Mouse (Mus musculus): ENCODE data around the gene Lef1. TPM values are rescaled to one million over a fixed set of nuclear protein-coding genes. Genes with fewer than 3 reads are reported as not detected.

The Lef1 gene
- total RNA-seq, 2 experiments from 2014 or later, result 0.13 to 0.35 TPM

GRCm38 (mm10) chr3:131248444-131248843 is 138.2 kb downstream of the Lef1 start:
- DNase-seq, result no peak

GRCm38 (mm10) chr3:131250283-131250682 is 140.0 kb downstream of the Lef1 start:
- no peak for DNase-seq

- DNase-seq, result no peak
Measured at GRCm38 (mm10) chr3:131250978-131251377, 140.7 kb downstream of the Lef1 start.

- no peak for DNase-seq
Measured at GRCm38 (mm10) chr3:131251601-131252000, 141.3 kb downstream of the Lef1 start.

GRCm38 (mm10) chr3:131254991-131255390 is 144.7 kb downstream of the Lef1 start:
- no peak for DNase-seq

GRCm38 (mm10) chr3:131255399-131255981 is 145.2 kb downstream of the Lef1 start:
- DNase-seq, result no peak

GRCm38 (mm10) chr3:131258921-131259320 is 148.7 kb downstream of the Lef1 start:
- no peak for DNase-seq

- no peak for DNase-seq
Measured at GRCm38 (mm10) chr3:131259392-131259965, 149.2 kb downstream of the Lef1 start.

- DNase-seq, result no peak
Measured at GRCm38 (mm10) chr3:131260418-131260817, 150.1 kb downstream of the Lef1 start.

GRCm38 (mm10) chr3:131263766-131264486 is 153.7 kb downstream of the Lef1 start:
- DNase-seq, result no peak

- no peak for DNase-seq
Measured at GRCm38 (mm10) chr3:131265516-131265915, 155.2 kb downstream of the Lef1 start.

- peak; percentile 15 for DNase-seq
Measured at GRCm38 (mm10) chr3:131266366-131267050, 156.2 kb downstream of the Lef1 start.

GRCm38 (mm10) chr3:131270381-131270780 is 160.1 kb downstream of the Lef1 start:
- no peak for DNase-seq

GRCm38 (mm10) chr3:131271157-131271556 is 160.9 kb downstream of the Lef1 start:
- DNase-seq, result peak; percentile 34

- DNase-seq, result peak; percentile 92
Measured at GRCm38 (mm10) chr3:131271559-131272373, 161.5 kb downstream of the Lef1 start, which contains the start of gene Hadh. Gene Hadh, minus strand, starts transcription at chr3:131272101.

- DNase-seq, result no peak
Measured at GRCm38 (mm10) chr3:131272374-131273100, 162.3 kb downstream of the Lef1 start.

Other genes starting within 250 kb of the Lef1 start
- gene Hadh, start 161.6 kb downstream of the Lef1 start, total RNA-seq (2021), result 100 to 1,000 TPM; 159 to 184 TPM
- 10 to 100 TPM; 10.4 to 12.3 TPM for gene Cyp2u1, start 192.8 kb downstream of the Lef1 start, total RNA-seq (2021)